Mouse (Mus musculus) heart, embryonic 12.5 days (tissue): ENCODE data around the gene Ankrd13b. TPM values are rescaled to one million over a fixed set of nuclear protein-coding genes. Genes with fewer than 3 reads are reported as not detected.
"Not testable (repeated sequence)": the region's sequence is repeated elsewhere in the genome, so short reads cannot be mapped to it uniquely, and the experiment has no call there.

ENCODE experiments used
- ATAC-seq: fragments of 200-750 bp; cut with Nextera tagmentation; 2 replicates; pipeline ENCODE4 v1.8.0; 2017; ENCODE audit warnings: moderate TSS enrichment, moderate library complexity; ENCODE audit not compliant: insufficient number of reproducible peaks, low FRiP score
- H3K27ac ChIP-seq: fragments of 300-500 bp; sonication (generic); 2 replicates; pipeline ENCODE4 v1.5.1; 2016; ENCODE audit warnings: mild to moderate bottlenecking, moderate library complexity; ENCODE audit not compliant: poor library complexity, severe bottlenecking
- H3K27me3 ChIP-seq: fragments of 300-500 bp; sonication (generic); replicated peaks from 2 replicates; pipeline ENCODE4 v1.6.1; 2016; ENCODE audit warnings: mild to moderate bottlenecking, moderate library complexity
- H3K36me3 ChIP-seq: fragments of 300-500 bp; sonication (generic); 2 replicates; pipeline ENCODE4 v1.6.1; 2016; ENCODE audit warnings: mild to moderate bottlenecking, moderate library complexity
- H3K4me1 ChIP-seq: fragments of 300-500 bp; sonication (generic); replicated peaks from 2 replicates; pipeline ENCODE4 v1.6.1; 2016; ENCODE audit warnings: mild to moderate bottlenecking
- H3K4me2 ChIP-seq: fragments of 300-500 bp; sonication (generic); 2 replicates; pipeline ENCODE4 v1.6.1; 2016; ENCODE audit warnings: mild to moderate bottlenecking, moderate library complexity
- H3K4me3 ChIP-seq: fragments of 300-500 bp; sonication (generic); 2 replicates; pipeline ENCODE4 v1.5.1; 2016; ENCODE audit warnings: mild to moderate bottlenecking
- H3K9ac ChIP-seq: fragments of 300-500 bp; sonication (generic); 2 replicates; pipeline ENCODE4 v1.6.1; 2016; ENCODE audit warnings: mild to moderate bottlenecking, moderate library complexity
- H3K9me3 ChIP-seq: fragments of 300-500 bp; sonication (generic); replicated peaks from 2 replicates; pipeline ENCODE4 v1.6.1; 2016; ENCODE audit warnings: mild to moderate bottlenecking, moderate library complexity
- WGBS: fragments of 180-500 bp; shearing (Covaris S2); methylation state at CpG from one replicate; pipeline ENCODE4 v1.1.7; 2016; 5-methylcytosine and 5-hydroxymethylcytosine counted together
- polyA plus RNA-seq: library from polyadenylated mRNA; unstranded; fragments of >200 nt; fragmentation: Nextera tagmentation; extraction: Ambion mirVana; gene quantifications from 2 replicates; pipeline ENCODE4 v1.2.1, GENCODE M21; 2016

Ankrd13b gene
- 3.7 and 4.8 TPM in 2 replicates for polyA plus RNA-seq

- H3K27ac ChIP-seq = no peak within 1 kb of the TSS
- peak within 1 kb of the TSS; percentile 89 for H3K4me3 ChIP-seq
- H3K4me1 ChIP-seq = peaks cover 54% of the 10 kb centered on the region
- no peaks in the 10 kb centered on the region for H3K36me3 ChIP-seq
- 2% methylated on average over 64 of the region's 87 CpGs for WGBS
- no peaks in the 10 kb centered on the region for H3K9me3 ChIP-seq
- ATAC-seq = no peak
- H3K4me2 ChIP-seq = peak within 1 kb of the TSS; percentile 96
- H3K9ac ChIP-seq = peak within 1 kb of the TSS; percentile 89
- H3K27me3 ChIP-seq = 0 out of 2 replicates have a peak, but pooled peaks cover 5% of the 10 kb centered on the region
Observed at GRCm38 (mm10) chr11:77489591-77490235, at the start of gene Ankrd13b. Ankrd13b (minus strand) TSS chr11:77489678.

GRCm38 (mm10) chr11:77532202-77532846, 42.8 kb upstream of the Ankrd13b start:
- no peak for ATAC-seq
- Histone ChIP-seq H3K4me3 (no peak overlapping the region), H3K36me3 (peaks cover 26% of the 10 kb centered on the region), H3K4me2 (no peak overlapping the region), H3K4me1 (no peaks in the 10 kb centered on the region), H3K27ac (no peak overlapping the region), H3K9ac (no peak overlapping the region), H3K27me3 (no peaks in the 10 kb centered on the region), H3K9me3 (no peaks in the 10 kb centered on the region)
- WGBS = 85% methylated on average over 4 of the region's 4 CpGs

GRCm38 (mm10) chr11:77530862-77531261, 41.4 kb upstream of the Ankrd13b start:
- Histone ChIP-seq H3K4me1 (no peaks in the 10 kb centered on the region), H3K4me2 (no peak overlapping the region), H3K9ac (no peak overlapping the region), H3K9me3 (no peaks in the 10 kb centered on the region), H3K4me3 (no peak overlapping the region), H3K36me3 (peaks cover 17% of the 10 kb centered on the region), H3K27me3 (no peaks in the 10 kb centered on the region), H3K27ac (no peak overlapping the region)
- 71% methylated on average over 2 of the region's 2 CpGs for WGBS
- no peak for ATAC-seq

- Histone ChIP-seq H3K36me3 (peaks cover 16% of the 10 kb centered on the region), H3K27me3 (no peaks in the 10 kb centered on the region), H3K9ac (no peak overlapping the region), H3K4me2 (no peak overlapping the region), H3K9me3 (no peaks in the 10 kb centered on the region), H3K4me1 (no peaks in the 10 kb centered on the region), H3K4me3 (no peak overlapping the region), H3K27ac (no peak overlapping the region)
- no peak for ATAC-seq
- WGBS = 68% methylated on average over 3 of the region's 3 CpGs
Observed at GRCm38 (mm10) chr11:77529644-77530043, 40.2 kb upstream of the Ankrd13b start.

GRCm38 (mm10) chr11:77528420-77528819, 38.9 kb upstream of the Ankrd13b start:
- not testable (repeated sequence) for H3K9me3 ChIP-seq, H3K27me3 ChIP-seq, H3K4me2 ChIP-seq, H3K36me3 ChIP-seq, H3K4me3 ChIP-seq, ATAC-seq, H3K4me1 ChIP-seq, H3K27ac ChIP-seq, H3K9ac ChIP-seq
- WGBS = 93% methylated on average over 3 of the region's 3 CpGs

GRCm38 (mm10) chr11:77525804-77526486, 36.5 kb upstream of the Ankrd13b start:
- Histone ChIP-seq H3K4me2 (no peak overlapping the region), H3K36me3 (peaks cover 3% of the 10 kb centered on the region), H3K27ac (no peak overlapping the region), H3K27me3 (no peaks in the 10 kb centered on the region), H3K9ac (no peak overlapping the region), H3K4me1 (no peaks in the 10 kb centered on the region), H3K4me3 (no peak overlapping the region), H3K9me3 (no peaks in the 10 kb centered on the region)
- ATAC-seq = no peak
- WGBS = 76% methylated on average over 3 of the region's 3 CpGs

GRCm38 (mm10) chr11:77520601-77521529, 31.4 kb upstream of the Ankrd13b start:
- ATAC-seq = no peak
- peaks cover 24% of the 10 kb centered on the region for H3K27me3 ChIP-seq
- no peaks in the 10 kb centered on the region for H3K9me3 ChIP-seq
- H3K4me2 ChIP-seq = no peak overlapping the region
- peaks cover 5% of the 10 kb centered on the region for H3K4me1 ChIP-seq
- no peaks in the 10 kb centered on the region for H3K36me3 ChIP-seq
- WGBS = 49% methylated on average over 5 of the region's 5 CpGs
- H3K4me3 ChIP-seq = no peak overlapping the region
- H3K9ac ChIP-seq = no peak overlapping the region
- H3K27ac ChIP-seq = no peak overlapping the region

GRCm38 (mm10) chr11:77519043-77519442, 29.6 kb upstream of the Ankrd13b start, which contains the start of gene Gm10392:
Gm10392 (minus strand) TSS chr11:77519198.
- Histone ChIP-seq H3K9me3 (no peaks in the 10 kb centered on the region), H3K27me3 (peaks cover 25% of the 10 kb centered on the region), H3K36me3 (no peaks in the 10 kb centered on the region), H3K4me1 (peaks cover 23% of the 10 kb centered on the region), H3K9ac (no peak within 1 kb of the TSS), H3K4me3 (no peak within 1 kb of the TSS), H3K4me2 (no peak within 1 kb of the TSS), H3K27ac (no peak within 1 kb of the TSS)
- WGBS = 51% methylated on average over 5 of the region's 5 CpGs
- ATAC-seq = no peak

GRCm38 (mm10) chr11:77518051-77518798, 28.7 kb upstream of the Ankrd13b start:
- Histone ChIP-seq H3K9ac (no peak overlapping the region), H3K9me3 (no peaks in the 10 kb centered on the region), H3K36me3 (no peaks in the 10 kb centered on the region), H3K4me1 (peaks cover 28% of the 10 kb centered on the region), H3K4me2 (no peak overlapping the region), H3K4me3 (no peak overlapping the region), H3K27me3 (peaks cover 25% of the 10 kb centered on the region), H3K27ac (no peak overlapping the region)
- WGBS = 78% methylated on average over 27 of the region's 27 CpGs
- ATAC-seq = no peak
